Mouse (Mus musculus) retina, postnatal 1 day (tissue): ENCODE measurements around the gene Fpr2.
"Not testable (repeated sequence)": the region's sequence is repeated elsewhere in the genome, so short reads cannot be mapped to it uniquely, and the experiment has no call there.

Source experiments
- DNase-seq: peaks from one replicate; pipeline ENCODE4 v3.0.0-alpha.2; 2012

Gene Fpr2

GRCm38 (mm10) chr17:17883840-17884239, 3.8 kb upstream of the Fpr2 start, which contains the start of gene Fpr1:
Fpr1 (minus strand) TSS chr17:17883940.
- no peak for DNase-seq

GRCm38 (mm10) chr17:17889732-17890425, 2.3 kb downstream of the Fpr2 start:
- DNase-seq, result no peak

GRCm38 (mm10) chr17:17896039-17896438, 8.4 kb downstream of the Fpr2 start:
- DNase-seq, result peak; percentile 78

GRCm38 (mm10) chr17:17899268-17899667, 11.6 kb downstream of the Fpr2 start:
- peak; percentile 44 for DNase-seq

GRCm38 (mm10) chr17:17900768-17901167, 13.1 kb downstream of the Fpr2 start:
- no peak for DNase-seq

GRCm38 (mm10) chr17:17909636-17910421, 22.2 kb downstream of the Fpr2 start:
- peak; percentile 94 for DNase-seq

- not testable (repeated sequence) for DNase-seq
Measured at GRCm38 (mm10) chr17:17912618-17913017, 25.0 kb downstream of the Fpr2 start.

GRCm38 (mm10) chr17:17917376-17917775, 29.8 kb downstream of the Fpr2 start:
- no peak for DNase-seq

- DNase-seq, result no peak
Measured at GRCm38 (mm10) chr17:17917782-17918181, 30.2 kb downstream of the Fpr2 start.
